Mouse (Mus musculus) layer of hippocampus, adult 9-11 months (tissue): ENCODE results near the gene Tcf7l2.

Experiments
- DNase-seq: peaks from one replicate; pipeline ENCODE4 v3.0.0; 2022

The Tcf7l2 gene

GRCm38 (mm10) chr19:55966066-55966465, 224.4 kb downstream of the Tcf7l2 start:
- no peak for DNase-seq

GRCm38 (mm10) chr19:55969929-55970531, 228.4 kb downstream of the Tcf7l2 start:
- DNase-seq, result no peak

- no peak for DNase-seq
Observed at GRCm38 (mm10) chr19:55976073-55976472, 234.5 kb downstream of the Tcf7l2 start.
